In genomic region chr7:121533639-121534038, GRCm38 (mm10) we compare ENCODE assay signal across 19 mouse cellular contexts.
A peak's percentile ranks its signal among the peaks of the same experiment; 100 is the strongest.
DNase-seq lines count a peak whose midpoint lies in the region; ATAC-seq and TF ChIP-seq lines count a peak whose summit lies in the region.
"Had no signal": no experiment of that assay in that cellular context is flagged by ENCODE, and none has a peak within 500 bp of the region (broad histone marks: within the 10 kb centered on the region; RNA-seq: fewer than 3 reads in every experiment).

No protein-coding gene starts in this region.

- intact Hi-C loops in left cerebral cortex, postnatal 25 days (cut with DNase I): no loop called here
- intact Hi-C loops in left cerebral cortex, adult 2 months (cut with DNase I): no loop called here

- peak; percentile 76; the same call in 1 of the 2 replicates for ATAC-seq in frontal cortex, adult (ENCODE audit: low TSS enrichment)
- ATAC-seq: activated CD4-positive, CD25-positive, alpha-beta regulatory T cell, adult 4 months; forebrain, embryonic 14.5 days; forebrain, postnatal 0 days had no signal

- H3K27ac ChIP-seq in left cerebral cortex, adult 2 months: no peak overlapping the region
- H3K27ac ChIP-seq: heart, embryonic 15.5 days; hindbrain, embryonic 10.5 days; hindbrain, embryonic 13.5 days had no signal

- H3K4me3 ChIP-seq in left cerebral cortex, adult 2 months: no peak overlapping the region
- H3K4me3 ChIP-seq: heart, embryonic 12.5 days; heart, embryonic 15.5 days; hindbrain, embryonic 10.5 days; hindbrain, embryonic 13.5 days had no signal

- TF ChIP-seq CTCF in left cerebral cortex, adult 2 months (IDR thresholded peaks at IDR 0.05): no peak

- DNase-seq in frontal cortex, adult 2 months (ENCODE audit: extremely low spot score in 1 of 2, low spot score in 1 of 2): no peak
- DNase-seq in layer of hippocampus, adult 18-20 months (ENCODE audit: low spot score in 2 of 2): peak; percentile 19 to 26
- DNase-seq in layer of hippocampus, adult 9-10 months (ENCODE audit: low spot score): no peak
- DNase-seq in left cerebral cortex, postnatal 25 days (ENCODE audit: low spot score in 2 of 2): peak; percentile 21 to 67
- DNase-seq in left cerebral cortex, adult 2 months (ENCODE audit: extremely low spot score in 1 of 2, low spot score in 2 of 2): no peak
- DNase-seq: adrenal gland, adult 8-10 months; adrenal gland, postnatal 25 days; forebrain, postnatal 0 days; gastrocnemius, postnatal 10 days; gastrocnemius, postnatal 36 days; heart, postnatal 10 days; heart, postnatal 36 days had no signal

Comparison
In these comparisons a context has a peak if more than half of its experiments do, and no peak if none do; other contexts are left out.
1. DNase-seq: peak in layer of hippocampus, adult 18-20 months (2 of 2) and left cerebral cortex, postnatal 25 days (2 of 2); none in frontal cortex, adult 2 months (0 of 2), layer of hippocampus, adult 9-10 months (single experiment) and left cerebral cortex, adult 2 months (0 of 2).